Mouse (Mus musculus) left cerebral cortex, adult 11 months (tissue): ENCODE measurements around the gene E2f4.
"Not testable (repeated sequence)": the region's sequence is repeated elsewhere in the genome, so short reads cannot be mapped to it uniquely, and the experiment has no call there.

Experiments used
- DNase-seq: peaks from one replicate; pipeline ENCODE4 v3.0.0; 2022; ENCODE audit warnings: low spot score

Gene E2f4

DNA sequence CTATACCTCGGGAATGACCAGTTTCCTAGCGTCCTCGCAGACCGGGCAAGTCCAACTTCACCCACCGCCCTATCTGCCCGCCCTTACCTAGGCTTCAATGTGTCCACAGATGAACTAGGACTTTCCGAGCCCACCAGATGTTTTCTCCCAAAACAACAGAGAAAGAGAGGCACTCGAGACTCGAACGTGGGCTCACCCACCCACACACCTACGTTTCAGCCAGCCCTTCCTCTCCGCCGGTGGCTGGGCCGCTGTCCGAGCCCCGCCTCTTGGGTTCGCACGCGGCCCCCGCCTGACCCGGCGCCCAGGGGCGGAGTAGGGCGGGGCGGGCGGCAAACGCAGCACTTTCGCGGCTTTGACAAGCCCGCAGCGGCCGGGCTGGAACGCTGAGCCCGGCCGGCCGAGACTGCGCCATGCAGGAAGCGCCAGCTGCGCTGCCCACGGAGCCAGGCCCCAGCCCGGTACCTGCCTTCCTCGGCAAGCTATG is 28.0 kb upstream of the E2f4 start, which contains the start of gene Hsf4:
TSS of gene Hsf4 (plus strand) at position 341 of the 487 bp plus-strand sequence.
- DNase-seq, result no peak

DNA sequence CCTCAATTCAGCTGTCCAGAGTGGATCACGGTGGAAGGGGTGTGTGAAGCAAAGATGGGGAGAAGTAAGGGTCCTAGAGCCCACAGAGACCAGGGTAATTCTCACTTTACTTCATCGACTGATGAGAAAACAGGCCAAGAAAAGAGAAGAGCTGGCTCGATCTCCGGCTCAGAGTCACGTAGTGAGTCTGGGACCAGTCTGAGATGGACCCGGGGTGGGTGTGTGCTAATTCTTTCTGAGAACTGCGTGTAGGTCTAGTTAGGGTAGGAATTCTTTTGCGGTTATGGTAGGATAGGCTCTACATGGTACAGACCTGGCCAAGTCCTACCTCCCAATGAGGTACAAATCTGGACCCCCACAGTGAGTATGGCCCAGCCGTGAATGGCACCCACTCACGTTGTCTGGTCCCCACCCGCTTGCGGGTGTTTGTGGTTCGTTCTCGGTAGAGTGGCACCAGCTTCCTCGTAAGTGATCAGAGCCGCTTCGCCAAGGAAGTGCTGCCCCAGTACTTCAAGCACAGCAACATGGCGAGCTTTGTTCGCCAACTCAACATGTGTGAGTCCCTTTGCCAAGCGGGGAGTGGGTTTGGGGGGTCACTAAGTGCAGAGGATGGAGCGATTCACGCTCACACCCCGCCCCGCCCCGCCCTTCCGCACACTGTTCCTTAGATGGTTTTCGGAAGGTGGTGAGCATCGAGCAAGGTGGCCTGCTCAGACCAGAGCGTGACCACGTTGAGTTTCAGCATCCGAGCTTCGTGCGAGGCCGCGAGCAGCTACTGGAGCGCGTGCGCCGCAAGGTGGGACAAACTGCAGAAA is 27.2 kb upstream of the E2f4 start:
- DNase-seq, result no peak

DNA sequence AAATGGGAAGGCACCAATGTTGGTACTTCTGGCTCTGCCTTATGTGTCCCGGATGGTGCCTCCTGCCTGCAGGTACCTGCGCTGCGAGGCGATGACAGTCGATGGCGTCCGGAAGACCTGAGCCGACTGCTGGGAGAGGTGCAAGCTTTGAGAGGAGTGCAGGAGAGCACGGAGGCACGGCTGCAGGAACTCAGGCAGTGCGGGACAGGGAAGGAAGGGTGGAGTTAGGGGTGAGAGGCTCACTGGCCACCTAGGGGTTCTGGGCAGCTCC is 26.6 kb upstream of the E2f4 start:
- no peak for DNase-seq

DNA sequence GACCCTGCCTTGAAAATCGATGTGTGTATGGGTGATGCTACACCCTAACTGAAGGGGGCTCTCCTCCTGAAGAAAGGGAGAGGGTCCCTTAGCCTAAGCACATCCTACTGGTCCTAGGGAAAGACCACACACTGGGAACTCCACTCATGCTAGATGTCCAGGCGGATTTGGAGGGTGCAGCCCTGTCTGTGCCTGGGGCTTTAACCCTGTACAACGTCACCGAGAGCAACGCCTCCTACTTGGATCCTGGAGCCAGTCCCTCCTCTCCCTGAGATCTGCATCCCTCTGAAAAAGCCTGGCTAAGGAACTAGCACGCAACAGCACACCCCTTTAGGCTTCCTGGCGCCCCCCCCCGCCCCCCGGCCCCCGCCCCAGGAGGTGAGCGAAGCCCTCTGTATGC is 22.1 kb upstream of the E2f4 start:
- DNase-seq, result no peak

DNA sequence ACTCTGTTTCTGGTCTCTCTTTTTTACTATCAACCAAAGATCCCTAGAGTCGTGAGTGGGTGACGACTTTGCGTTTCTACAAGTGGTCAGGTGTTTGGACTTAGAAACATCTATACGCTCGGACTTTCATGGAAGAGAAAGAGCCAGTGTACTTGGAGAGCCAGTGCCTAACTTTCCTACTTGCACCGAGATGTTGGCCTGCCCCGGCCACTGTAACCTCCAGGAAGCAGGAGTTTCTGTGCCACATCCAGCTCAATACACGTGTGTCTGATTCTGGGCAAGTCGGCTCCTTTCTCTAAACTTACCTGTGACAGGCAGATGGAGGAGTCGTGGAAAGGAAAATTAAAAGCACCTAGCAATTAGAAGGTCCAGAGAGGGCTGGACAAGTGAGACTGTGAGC is 21.6 kb upstream of the E2f4 start, which contains the start of gene Nol3:
TSS of gene Nol3 (plus strand) at position 301 of the 400 bp plus-strand sequence.
- DNase-seq, result no peak

DNA sequence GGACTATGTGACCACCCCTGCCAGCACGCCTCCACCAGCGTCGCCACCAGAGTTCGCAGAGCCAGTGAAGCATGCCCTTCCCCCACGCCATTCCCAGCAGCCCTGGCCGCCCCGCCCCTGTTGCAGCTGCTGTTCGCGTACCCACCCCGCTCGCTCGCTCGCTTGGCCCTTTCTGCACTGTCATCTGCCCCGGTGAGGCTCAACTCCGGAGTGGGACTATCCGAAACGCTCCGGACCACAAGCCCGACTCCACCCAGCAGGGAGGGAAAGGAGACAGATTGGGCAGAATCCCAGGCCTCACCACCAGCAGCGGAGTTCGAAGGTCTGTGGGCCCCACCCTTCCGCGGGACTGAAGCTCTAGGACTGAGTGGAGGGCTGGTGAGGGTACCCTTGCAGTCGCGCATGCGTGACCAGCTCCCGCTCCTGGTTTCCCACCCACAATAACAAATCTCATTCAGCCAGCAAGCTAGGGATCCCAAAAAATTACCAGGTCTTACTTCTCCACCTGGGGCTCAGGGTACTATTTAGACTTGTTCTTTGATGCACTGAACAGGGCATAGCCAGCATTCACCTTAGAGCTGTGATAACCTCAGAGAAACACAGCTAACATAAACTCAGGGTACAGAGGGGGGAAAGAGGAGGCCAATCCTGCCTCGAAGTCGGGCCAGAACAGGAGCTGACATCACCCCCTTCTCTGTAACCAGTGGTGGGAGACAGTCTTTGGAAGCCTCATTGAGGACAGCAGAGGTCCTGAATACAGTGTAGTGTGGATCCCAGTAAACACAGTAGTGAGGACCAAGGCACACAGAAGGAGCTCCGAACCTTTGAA is 21.0 kb upstream of the E2f4 start:
- DNase-seq, result no peak

DNA sequence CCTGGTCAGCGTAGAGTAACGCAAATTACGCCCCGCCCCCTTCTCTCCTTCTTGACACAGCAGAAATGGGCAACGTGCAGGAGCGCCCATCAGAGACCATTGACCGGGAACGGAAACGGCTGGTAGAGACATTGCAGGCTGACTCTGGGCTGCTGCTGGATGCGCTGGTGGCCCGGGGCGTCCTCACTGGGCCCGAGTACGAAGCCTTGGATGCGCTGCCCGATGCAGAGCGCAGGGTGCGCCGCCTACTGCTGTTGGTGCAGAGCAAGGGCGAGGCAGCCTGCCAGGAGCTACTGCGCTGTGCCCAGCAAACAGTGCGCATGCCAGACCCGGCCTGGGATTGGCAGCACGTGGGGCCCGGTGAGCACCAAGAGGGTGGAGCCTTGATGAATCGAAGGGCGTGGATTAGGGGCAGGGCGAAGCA is 18.5 kb upstream of the E2f4 start:
- peak; percentile 81 for DNase-seq

DNA sequence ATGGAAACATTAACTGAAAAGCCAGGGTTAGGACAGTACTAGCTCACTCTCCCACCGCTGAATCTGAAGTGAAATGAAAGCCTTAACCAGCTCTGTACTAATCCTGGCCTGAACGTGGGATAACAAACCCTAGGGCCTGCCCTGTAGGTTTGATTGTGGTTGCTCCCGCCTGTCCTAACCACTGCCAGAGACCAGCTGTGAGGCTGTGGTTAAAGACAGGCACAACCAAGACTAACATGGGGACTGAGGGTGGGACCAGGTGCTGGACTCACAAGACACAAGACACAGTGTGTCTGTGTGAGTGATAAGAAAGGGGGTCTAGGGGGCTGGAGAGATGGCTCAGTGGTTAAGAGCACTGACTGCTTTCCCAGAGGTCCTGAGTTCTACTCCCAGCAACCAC is 16.9 kb upstream of the E2f4 start:
- no peak for DNase-seq

DNA sequence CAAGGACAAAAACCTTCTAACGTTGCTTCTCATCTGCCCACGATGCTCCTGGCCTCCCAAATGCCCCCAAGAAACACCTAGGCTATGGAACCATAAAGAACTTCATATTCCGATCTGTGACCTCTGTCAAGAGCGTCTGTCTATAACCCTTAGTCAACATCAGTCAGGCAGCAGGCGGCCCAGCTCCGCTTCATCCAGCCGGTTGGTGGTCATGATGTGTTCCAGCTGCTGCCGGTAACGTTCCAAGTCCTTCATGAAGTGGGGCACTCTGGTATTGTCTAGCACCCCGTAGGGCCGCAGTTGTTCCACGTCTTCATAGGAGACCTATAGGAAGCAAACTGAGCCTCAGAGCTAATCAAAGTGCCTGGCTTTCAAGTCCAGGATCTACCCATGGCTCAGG is 15.6 kb upstream of the E2f4 start:
- DNase-seq, result no peak

DNA sequence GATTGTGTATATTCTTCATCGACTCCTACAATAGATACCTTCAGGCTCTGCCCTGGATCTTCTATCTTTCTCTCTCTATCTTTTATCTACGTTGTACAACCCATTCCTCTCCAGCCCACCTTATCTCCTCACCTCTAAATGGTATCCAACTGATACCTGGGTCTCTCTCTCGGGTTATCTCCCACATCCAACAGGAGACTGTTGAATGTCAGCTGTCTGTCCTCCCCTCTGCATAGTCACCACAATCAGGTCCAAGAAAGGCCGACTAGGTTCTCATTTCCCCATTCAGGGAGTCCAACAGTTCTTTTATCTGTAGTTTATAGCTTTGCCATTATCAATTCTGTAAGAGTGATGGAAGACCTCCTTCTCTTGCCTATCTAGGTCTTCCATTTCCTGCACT is 15.2 kb upstream of the E2f4 start:
- no peak for DNase-seq

DNA sequence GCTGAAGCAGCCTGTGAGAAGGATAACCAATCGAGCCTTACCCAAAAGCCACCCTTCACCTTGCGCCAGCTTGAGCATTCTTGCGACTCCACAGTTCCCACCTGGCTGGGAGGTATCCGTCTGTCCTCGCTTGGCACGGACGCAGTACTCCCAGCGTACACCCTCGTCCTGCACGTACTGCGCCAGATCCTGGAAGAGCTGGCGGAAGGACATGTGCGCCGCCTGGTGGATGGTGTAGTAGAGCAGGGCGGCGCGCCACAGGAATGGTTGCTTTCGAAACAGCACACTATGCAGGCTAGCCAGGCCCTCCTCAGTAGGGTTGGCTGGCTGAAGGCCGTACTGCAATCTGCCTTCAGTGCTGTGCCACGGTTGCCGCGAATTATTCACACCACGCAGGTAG is 14.4 kb upstream of the E2f4 start:
- no peak for DNase-seq

DNA sequence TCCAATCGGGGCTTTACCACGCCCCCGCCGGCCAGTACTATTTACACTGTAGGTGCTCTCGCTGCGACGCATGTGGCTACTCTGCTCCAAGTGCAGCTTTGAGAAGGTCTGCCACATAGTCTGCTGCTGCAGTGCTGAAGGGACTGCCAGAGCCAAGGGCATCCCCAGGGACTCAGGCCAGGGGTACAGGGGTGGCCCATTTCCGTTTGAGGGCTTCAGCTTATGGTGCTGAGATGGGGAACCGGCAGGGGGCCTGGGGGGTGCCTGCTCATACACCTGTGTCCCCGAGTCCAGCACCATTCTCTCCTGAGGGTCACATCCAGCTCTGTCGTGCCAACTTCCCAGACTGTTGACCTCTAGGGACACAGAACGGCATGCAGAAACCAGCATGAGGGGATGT is 11.9 kb upstream of the E2f4 start:
- DNase-seq, result no peak

DNA sequence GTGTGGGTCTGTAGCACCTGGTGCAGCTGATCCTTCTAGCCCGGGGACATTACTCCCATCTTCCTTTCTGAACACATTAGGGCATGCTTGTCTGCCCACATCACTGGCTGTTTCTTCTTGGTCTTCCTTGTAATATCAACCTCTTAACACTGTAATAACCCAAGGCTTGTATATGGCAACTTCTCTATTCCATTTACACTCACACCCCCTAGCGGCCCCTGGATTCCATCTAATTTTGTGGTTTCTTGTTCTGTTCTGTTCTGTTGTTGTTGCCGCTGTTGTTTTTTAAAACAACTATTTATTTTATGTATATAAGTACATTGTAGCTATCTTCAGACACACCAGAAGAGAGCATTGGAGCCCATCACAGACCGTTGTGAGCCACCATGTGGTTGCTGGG is 10.6 kb upstream of the E2f4 start:
- no peak for DNase-seq

DNA sequence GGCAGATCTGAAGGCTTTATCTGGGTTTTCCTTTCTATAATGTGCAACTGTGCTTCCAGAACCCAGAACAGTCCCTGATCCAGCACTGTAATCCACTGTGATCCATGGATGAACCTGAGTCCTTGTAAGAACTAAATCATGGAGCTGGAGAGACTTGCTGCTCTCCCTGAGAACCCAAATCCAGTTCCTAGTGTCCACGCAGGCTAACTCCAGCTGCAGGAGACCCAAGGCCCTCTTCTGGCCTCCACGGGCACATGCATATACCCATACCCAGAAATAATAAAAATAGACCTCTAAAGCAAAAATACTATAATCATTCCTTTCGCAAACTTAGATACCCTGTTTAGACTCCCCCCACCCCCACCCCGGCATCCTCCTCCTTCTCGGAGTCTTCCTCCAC is 9.2 kb upstream of the E2f4 start:
- DNase-seq, result no peak

DNA sequence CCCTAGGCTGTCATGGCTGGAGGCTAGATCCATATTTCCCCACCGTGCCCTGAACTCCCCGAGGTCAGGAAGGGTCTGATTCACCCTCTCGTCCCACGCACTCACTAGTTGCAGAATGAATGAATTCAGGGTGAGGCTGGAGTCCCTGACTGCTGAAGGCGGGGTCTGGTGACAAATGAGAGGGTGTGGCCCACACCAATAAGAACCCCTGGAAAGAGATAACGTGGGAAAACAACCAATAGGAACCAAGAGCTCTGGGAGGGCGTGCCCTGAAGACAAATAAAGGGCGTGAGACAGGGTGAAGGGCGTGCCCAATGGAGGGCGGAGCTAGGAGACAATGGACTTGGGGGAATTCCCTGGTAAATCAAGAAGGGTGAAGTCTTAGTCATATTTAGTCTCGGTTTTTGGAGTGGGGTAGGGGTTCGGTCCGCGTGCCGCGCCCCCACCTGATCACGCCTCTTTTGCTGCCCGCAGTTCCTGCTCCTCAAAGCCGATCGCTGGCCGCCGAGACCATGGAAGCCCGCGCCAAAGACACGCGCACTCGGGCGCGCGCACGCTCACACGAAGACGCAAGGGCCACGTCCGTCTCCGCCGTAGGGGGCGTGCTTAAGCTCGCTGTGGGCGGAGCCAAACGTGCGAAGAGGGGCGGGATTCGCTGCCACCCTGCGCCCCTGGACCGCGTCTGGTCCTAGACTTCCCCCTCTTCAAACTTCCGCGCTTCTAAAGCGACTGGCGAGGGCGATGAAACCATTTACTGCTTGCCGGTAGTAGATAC is 8.3 kb upstream of the E2f4 start:
- peak; percentile 92 for DNase-seq

DNA sequence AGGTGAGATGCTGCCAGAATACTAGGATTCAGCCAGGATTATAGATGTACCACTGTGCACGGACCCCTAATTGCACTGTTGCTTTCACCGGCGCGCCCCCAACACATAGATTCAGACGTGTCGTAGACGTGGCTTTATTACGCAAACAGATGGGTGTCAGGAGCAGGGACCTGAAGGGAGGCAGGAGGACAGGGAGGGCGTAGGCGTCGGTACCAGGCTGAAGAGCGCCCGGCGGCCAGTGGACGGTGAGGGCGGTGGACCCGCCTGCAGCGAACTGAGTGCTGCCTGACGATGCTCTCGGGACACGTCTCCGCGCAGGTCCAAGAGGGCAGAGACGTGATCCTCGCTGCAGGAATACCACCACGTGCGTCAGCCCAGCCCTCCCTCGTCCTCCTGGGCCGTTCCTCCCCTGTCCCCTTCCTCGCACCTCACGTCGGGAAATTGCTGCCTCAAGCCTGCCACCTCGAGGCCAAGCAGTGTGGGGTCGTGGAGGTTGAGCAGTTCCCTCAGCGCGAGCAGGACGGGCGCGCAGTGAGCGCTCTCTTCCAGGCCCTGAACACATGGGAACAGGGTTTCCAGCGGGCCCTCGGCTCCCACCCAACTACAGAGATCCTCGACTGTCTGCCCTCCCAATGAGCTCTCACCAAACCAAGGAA is 7.5 kb upstream of the E2f4 start, which contains the start of gene 4931428F04Rik:
TSS of gene 4931428F04Rik (minus strand) at position 60 of the 656 bp plus-strand sequence.
- no peak for DNase-seq

DNA sequence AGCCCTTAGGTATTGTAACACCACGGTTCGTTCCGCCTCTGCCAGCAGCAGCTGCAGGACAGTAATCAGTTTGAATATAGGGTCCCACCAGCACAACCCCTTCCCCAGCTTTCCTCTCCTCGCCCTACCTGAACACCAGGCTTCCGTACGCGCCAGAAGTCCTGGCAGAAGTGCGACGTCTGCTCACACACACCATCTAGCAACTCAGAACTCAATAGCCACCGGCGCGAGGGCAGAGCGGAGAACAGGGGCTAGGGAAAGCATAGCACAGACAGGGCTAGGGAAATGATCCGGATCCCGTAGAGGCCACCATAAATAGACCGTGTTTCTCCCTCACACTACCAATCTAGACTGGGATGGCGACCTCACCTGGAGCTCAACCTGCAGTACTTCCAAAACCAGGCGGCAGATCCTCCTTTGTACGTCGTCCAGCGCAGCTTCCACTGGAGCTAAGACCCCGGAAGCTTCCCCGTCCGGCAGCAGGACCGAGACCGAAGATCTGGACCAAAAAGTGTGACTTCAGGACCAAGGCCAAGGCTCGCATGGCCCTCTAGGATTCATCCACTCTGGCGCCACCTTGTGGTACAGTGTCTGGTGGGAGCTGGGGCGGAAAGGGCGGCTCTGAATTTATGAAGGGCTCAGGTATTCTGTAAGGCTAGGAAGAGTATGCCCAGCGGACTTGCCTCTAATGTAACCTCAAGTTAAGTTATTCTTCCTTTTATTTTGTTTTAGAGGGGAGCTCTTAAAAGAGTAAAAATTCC is 6.7 kb upstream of the E2f4 start:
- no peak for DNase-seq

DNA sequence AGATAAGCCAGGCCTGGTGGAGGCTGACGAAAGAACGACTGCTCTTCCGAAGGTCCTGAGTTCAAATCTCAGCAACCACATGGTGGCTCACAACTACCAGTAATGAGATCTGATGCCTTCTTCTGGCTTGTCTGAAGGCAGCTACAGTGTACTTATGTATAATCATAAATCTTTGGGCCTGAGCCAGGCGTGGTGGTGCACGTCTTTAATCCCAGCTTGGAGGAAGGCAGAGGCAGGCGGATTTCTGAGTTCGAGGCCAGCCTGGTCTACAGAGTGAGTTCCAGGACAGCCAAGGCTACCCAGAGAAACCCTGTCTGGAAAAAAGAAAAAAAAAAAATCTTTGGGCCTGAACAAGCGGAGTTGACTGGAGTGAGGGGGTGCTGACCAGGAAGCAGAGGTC is 6.1 kb upstream of the E2f4 start:
- DNase-seq, result not testable (repeated sequence)

DNA sequence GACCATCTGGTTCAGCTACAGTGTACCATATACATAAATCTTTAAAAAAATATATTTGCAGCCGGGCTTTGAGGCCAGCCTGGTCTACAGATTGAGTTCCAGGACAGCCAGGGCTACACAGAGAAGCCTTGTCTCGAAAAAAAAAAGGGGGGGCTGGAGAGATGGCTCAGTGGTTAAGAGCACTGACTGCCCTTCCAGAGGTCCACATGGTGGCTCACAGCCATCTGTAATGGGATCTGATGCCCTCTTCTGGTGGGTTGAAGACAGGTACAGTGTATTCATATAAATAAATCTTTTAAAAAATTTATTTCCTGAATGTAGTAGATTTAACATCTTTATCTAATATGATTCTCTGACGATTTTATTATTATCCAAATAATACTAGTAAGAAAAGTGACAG is 5.7 kb upstream of the E2f4 start:
- DNase-seq, result not testable (repeated sequence)

DNA sequence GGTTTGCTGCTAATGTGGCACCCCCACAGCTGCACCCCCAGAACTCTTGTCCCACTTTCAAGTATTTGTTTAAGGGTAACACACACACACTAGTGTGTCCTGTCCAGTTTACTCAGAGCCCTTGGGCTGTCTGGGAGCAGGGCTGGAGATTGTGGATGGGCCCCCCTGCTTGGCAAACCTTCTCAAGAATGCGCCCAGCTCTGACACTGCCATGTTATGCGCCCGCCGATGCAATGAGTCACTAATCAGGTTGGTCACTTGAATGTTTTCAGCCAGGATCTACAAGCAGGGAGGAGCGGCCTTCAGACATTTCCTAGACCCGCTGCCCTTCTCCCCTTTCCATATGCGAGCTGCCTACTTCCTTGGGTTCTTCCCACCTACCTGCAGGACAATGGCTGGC is 5.0 kb upstream of the E2f4 start:
- no peak for DNase-seq

DNA sequence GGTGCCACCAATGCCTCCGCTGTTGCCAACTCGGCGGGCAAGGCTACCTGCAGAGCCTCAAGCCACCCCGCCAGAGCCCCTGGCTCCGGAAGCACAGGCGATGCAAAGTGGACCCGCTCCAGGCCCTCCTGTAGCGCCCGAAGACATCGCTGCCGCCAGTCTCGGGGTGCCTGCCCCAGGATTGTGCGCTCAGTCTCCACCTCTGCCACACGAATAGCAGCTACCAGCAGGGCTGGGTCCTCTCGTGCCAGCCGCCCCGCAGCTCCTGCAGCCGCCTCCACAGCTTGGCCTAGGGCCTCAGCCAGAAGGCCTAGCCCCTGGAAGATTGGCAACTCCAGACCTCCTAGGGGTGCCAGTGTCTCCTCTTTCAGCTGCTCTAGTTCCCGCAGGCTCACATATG is 4.1 kb upstream of the E2f4 start:
- DNase-seq, result no peak
